Mouse (Mus musculus): ENCODE data around the gene Rundc3b.

Rundc3b gene

GRCm38 (mm10) chr5:8488701-8489297, 134.0 kb downstream of the Rundc3b start:
- no peak for DNase-seq (ENCODE audit: low spot score in 2 of 2)

DNA sequence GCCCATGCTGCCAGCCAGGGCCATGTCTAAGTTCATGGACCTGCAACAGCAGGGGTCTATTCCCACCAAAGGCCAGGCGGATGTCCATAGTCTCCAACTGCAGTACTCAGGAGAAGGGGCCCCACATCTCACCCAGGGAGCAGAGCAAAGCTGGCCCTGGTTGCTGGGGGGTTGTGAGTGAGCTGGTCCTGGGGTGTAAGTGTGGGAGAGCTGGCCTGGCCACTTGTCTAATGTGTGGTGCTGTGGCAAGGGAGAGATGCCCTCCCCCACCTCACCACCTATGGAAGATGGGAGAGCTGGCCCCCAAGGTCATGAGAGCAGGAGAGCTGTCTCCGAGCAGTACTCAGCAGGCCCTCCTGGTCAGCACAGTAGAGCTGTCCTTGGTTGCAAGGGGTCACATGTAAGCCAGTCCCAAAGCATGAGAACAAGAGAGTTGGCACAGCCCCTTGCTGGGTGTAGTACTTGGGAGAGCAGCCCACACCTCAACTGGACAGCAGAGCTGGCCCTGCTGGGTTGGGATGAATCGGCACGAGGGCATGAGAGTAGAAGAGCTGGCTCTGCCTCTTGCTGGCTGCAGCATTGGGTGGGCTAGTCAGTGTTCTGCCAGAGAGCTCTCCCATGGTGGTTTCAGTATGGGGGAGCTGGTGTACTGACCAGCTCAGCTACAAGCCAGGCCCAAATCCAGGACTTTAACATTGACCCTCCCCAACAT, 134.6 kb downstream of the Rundc3b start:
- no peak for DNase-seq (ENCODE audit: low spot score in 2 of 2)

DNA sequence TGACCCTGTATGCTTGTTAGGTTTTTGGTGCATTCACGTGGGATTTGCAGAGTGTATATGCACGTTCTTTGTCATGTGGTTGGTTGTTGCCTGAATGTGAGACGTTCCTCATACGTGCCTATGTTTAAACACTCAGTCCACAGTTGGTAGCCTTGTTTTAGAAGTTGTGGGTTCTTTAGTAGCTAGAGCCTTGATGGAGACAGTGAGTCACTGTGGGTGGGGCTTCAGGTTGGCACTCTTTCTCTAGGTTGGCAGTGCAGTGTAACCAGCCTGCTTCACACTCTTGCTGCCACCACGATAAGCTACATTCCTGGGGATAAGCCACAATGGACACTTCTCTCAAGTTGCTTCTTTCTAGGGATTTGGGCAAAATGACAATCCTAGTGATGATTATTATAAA, 166.2 kb downstream of the Rundc3b start:
- no peak for DNase-seq (ENCODE audit: low spot score in 2 of 2)

- DNase-seq (ENCODE audit: low spot score in 2 of 2) = no peak
Observed at GRCm38 (mm10) chr5:8455565-8455964, 167.2 kb downstream of the Rundc3b start.
